Mouse (Mus musculus): ENCODE results near the gene Fabp6. TPM values are rescaled to one million over a fixed set of nuclear protein-coding genes. Genes with fewer than 3 reads are reported as not detected.

Gene Fabp6
- polyA plus RNA-seq, 1 experiment from 2014 or later: not detected

DNA sequence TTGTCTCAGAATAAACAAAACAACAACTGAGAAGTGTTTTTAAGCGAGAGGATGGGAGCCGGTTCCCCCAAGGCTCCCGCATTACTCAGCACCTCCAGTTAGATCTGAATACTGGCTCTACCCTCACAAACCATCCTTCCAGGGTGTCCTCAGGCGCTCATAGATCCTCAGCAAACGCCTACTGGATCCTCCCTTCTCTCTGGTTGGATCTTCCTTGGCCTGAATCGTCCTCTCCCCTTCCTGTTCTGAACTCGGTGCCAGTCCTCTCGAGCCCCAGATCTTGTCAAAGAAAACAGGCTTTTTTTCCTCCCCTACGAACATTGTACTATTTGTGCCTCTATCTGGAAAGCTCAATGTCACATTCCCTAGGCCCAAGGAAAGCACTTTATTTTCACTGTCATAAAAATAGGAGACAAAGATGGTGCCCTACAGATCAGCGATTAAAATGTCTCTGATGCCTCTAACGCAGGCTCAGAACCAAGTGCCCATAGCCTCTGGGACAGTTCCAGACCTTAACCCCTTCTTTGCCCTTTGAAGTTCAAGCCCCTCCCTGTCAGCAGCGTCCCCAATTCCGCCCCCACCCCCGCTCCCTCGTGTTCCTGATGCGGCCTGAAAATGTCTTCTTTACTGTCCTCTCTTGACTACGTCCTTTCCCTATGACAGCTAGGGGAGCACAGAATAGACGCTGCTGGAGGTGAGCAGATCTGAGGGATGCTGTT is 25.7 kb upstream of the Fabp6 start:
- peak overlapping the region; percentile 14; the same call in 1 of the 2 replicates for H3K4me3 ChIP-seq (ENCODE audit: low read length)
- H3K9me3 ChIP-seq (ENCODE audit: control insufficient read depth, low read length): no peaks in the 10 kb centered on the region
- H3K36me3 ChIP-seq (ENCODE audit: control insufficient read depth, insufficient read depth, low read length): no peaks in the 10 kb centered on the region
- H3K4me1 ChIP-seq (ENCODE audit: control insufficient read depth, insufficient read depth, low read depth, low read length): peaks cover 13% of the 10 kb centered on the region
- WGBS: 35% methylated on average over 18 of the region's 18 CpGs
- peak overlapping the region; percentile 60 for H3K9ac ChIP-seq (ENCODE audit: low read depth, low read length)
- peak overlapping the region; percentile 37 for H3K27ac ChIP-seq (ENCODE audit: low read depth, low read length)
- peak; percentile 25 for ATAC-seq
- H3K4me2 ChIP-seq (ENCODE audit: low read length): peak overlapping the region; percentile 57
- H3K27me3 ChIP-seq (replicated peaks; ENCODE audit: control insufficient read depth, insufficient read depth, low read length): no peaks in the 10 kb centered on the region; the same call in 1 of the 2 replicates

DNA sequence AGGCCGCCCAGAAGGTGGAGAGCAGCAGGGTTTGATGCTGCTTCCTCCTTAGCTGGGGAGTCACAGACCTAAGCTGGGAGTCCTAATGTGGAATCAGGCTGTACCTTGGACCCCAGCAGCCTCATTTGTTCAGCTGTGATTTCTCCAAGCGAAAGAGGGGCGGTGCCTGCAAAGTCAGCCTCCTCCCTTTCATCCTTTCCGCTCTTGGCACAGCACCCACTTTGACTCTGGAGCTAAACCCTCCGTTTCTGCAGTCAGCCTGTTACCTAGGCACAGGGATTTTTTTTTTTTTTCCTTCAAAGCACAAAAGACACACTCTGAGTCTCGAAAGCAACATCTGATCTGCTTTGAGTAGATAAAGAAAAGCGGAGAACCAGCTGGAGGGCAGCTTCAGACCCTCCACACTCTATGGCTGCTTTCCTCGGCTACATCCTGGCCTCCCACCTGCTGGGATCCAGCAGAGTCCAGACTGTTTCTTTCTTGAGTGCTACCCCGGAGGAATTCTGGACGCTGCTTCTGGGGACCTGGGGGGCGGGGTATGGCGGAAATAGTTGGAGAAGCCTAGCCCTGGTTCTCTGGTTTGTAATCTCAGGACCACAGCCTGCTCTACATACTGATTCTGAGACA is 25.1 kb upstream of the Fabp6 start:
- ATAC-seq: peak; percentile 73
- Histone ChIP-seq H3K27ac (ENCODE audit: low read depth, low read length) (peak overlapping the region; percentile 37), H3K4me2 (ENCODE audit: low read length) (peak overlapping the region; percentile 57), H3K36me3 (ENCODE audit: control insufficient read depth, insufficient read depth, low read length) (no peaks in the 10 kb centered on the region), H3K27me3 (replicated peaks; ENCODE audit: control insufficient read depth, insufficient read depth, low read length) (no peaks in the 10 kb centered on the region; the same call in 1 of the 2 replicates), H3K4me3 (ENCODE audit: low read length) (peak overlapping the region; percentile 14), H3K4me1 (ENCODE audit: control insufficient read depth, insufficient read depth, low read depth, low read length) (peaks cover 13% of the 10 kb centered on the region), H3K9ac (ENCODE audit: low read depth, low read length) (peak overlapping the region; percentile 60), H3K9me3 (ENCODE audit: control insufficient read depth, low read length) (no peaks in the 10 kb centered on the region)
- 7% methylated on average over 12 of the region's 12 CpGs for WGBS

DNA sequence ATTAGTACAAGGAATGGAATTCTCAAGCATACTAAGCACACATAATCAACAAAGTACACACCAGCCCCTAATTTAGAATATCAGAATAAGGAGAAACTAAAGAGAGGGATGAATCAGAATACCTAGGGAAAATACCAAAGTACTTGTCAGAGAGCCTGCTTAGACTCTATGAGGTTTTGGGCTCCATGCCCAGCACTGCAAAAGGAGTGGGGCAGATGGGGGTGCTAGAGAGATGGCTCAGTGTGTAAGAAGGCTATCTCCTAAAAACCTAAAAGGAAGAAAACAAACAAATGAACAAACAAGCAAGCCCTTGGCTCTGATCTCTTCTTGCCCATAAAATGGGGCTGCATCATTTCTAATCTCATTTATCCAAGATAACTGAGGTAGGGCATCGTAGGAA is 23.0 kb upstream of the Fabp6 start:
- no peak for ATAC-seq
- Histone ChIP-seq H3K27ac (ENCODE audit: low read depth, low read length) (no peak overlapping the region), H3K9ac (ENCODE audit: low read depth, low read length) (no peak overlapping the region), H3K36me3 (ENCODE audit: control insufficient read depth, insufficient read depth, low read length) (no peaks in the 10 kb centered on the region), H3K4me2 (ENCODE audit: low read length) (no peak overlapping the region), H3K4me1 (ENCODE audit: control insufficient read depth, insufficient read depth, low read depth, low read length) (peaks cover 13% of the 10 kb centered on the region), H3K9me3 (ENCODE audit: control insufficient read depth, low read length) (no peaks in the 10 kb centered on the region), H3K27me3 (replicated peaks; ENCODE audit: control insufficient read depth, insufficient read depth, low read length) (no peaks in the 10 kb centered on the region), H3K4me3 (ENCODE audit: low read length) (no peak overlapping the region)
- WGBS: 88% methylated on average over 1 of the region's 1 CpGs

DNA sequence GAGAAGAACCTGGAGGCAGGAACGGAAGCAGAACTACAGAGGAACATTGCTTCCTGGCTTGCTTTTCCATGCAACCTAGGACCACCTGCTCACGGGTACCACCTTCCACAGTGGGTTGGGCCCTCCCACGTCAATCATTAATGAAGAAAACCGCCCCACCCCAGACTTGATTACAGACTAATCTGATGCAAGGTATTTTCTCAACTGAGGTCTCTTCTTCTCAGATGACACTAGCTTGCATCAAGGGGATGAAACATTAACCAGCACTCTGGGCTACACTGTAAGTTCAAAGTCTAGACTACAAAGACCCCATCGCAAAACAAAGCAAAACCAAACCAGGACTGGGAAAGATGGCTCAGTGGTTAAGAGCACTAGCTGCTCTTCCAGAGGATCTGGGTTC is 20.4 kb upstream of the Fabp6 start:
- no peaks in the 10 kb centered on the region for H3K9me3 ChIP-seq (ENCODE audit: control insufficient read depth, low read length)
- H3K4me1 ChIP-seq (ENCODE audit: control insufficient read depth, insufficient read depth, low read depth, low read length): peaks cover 11% of the 10 kb centered on the region
- 88% methylated on average over 5 of the region's 5 CpGs for WGBS
- H3K27ac ChIP-seq (ENCODE audit: low read depth, low read length): no peak overlapping the region
- H3K36me3 ChIP-seq (ENCODE audit: control insufficient read depth, insufficient read depth, low read length): no peaks in the 10 kb centered on the region
- no peak overlapping the region for H3K9ac ChIP-seq (ENCODE audit: low read depth, low read length)
- H3K27me3 ChIP-seq (replicated peaks; ENCODE audit: control insufficient read depth, insufficient read depth, low read length): no peaks in the 10 kb centered on the region
- no peak overlapping the region for H3K4me2 ChIP-seq (ENCODE audit: low read length)
- no peak overlapping the region for H3K4me3 ChIP-seq (ENCODE audit: low read length)
- no peak for ATAC-seq

DNA sequence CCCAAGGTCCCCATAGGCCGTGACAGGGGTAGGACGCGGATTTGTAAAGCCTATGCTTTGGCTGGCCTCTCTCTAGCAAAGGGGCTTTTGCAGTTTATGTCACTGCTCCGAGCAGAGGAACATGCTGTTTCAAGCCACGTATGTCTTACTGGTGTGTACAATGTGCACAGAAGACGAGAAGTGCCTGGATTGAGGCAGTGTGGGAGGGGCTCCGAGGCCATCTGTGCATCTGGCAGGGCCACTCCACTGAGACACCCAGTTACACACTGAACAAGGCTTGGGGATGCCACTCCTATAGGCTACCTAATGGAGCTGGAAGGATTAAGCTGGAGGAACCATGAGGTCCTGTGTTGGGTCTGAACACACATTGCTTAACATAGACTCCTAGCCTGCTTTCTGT is 17.1 kb upstream of the Fabp6 start:
- Histone ChIP-seq H3K36me3 (ENCODE audit: control insufficient read depth, insufficient read depth, low read length) (no peaks in the 10 kb centered on the region), H3K9ac (ENCODE audit: low read depth, low read length) (no peak overlapping the region), H3K9me3 (ENCODE audit: control insufficient read depth, low read length) (no peaks in the 10 kb centered on the region), H3K4me1 (ENCODE audit: control insufficient read depth, insufficient read depth, low read depth, low read length) (peaks cover 2% of the 10 kb centered on the region; the same call in 1 of the 2 replicates), H3K27me3 (replicated peaks; ENCODE audit: control insufficient read depth, insufficient read depth, low read length) (no peaks in the 10 kb centered on the region), H3K4me2 (ENCODE audit: low read length) (no peak overlapping the region), H3K4me3 (ENCODE audit: low read length) (no peak overlapping the region), H3K27ac (ENCODE audit: low read depth, low read length) (no peak overlapping the region)
- WGBS: 37% methylated on average over 7 of the region's 7 CpGs
- peak; percentile 74 for ATAC-seq

DNA sequence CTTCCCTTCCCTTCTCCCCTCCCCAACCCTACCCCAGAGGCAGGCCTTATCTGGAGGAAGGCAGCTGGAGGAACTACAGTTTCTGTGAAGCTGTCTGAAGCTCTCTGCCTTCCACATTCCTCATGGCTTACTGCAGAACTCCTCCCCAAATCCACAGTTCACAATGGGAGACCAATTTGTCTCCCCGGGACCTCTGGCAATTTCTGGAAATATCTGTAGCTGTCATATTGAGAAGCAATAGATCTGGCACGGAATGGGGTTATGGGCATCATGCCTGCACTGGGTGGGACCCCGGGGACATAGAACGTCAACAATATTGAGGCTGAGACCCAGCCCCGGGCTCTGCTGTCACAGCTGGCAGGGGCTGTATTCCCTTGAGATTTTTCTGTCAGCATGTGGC is 16.6 kb upstream of the Fabp6 start:
- no peaks in the 10 kb centered on the region for H3K36me3 ChIP-seq (ENCODE audit: control insufficient read depth, insufficient read depth, low read length)
- 25% methylated on average over 5 of the region's 5 CpGs for WGBS
- H3K9me3 ChIP-seq (ENCODE audit: control insufficient read depth, low read length): no peaks in the 10 kb centered on the region
- H3K4me2 ChIP-seq (ENCODE audit: low read length): no peak overlapping the region
- ATAC-seq: peak; percentile 38
- peaks cover 4% of the 10 kb centered on the region; the same call in 1 of the 2 replicates for H3K4me1 ChIP-seq (ENCODE audit: control insufficient read depth, insufficient read depth, low read depth, low read length)
- no peak overlapping the region for H3K27ac ChIP-seq (ENCODE audit: low read depth, low read length)
- H3K27me3 ChIP-seq (replicated peaks; ENCODE audit: control insufficient read depth, insufficient read depth, low read length): no peaks in the 10 kb centered on the region
- H3K9ac ChIP-seq (ENCODE audit: low read depth, low read length): no peak overlapping the region
- H3K4me3 ChIP-seq (ENCODE audit: low read length): no peak overlapping the region

DNA sequence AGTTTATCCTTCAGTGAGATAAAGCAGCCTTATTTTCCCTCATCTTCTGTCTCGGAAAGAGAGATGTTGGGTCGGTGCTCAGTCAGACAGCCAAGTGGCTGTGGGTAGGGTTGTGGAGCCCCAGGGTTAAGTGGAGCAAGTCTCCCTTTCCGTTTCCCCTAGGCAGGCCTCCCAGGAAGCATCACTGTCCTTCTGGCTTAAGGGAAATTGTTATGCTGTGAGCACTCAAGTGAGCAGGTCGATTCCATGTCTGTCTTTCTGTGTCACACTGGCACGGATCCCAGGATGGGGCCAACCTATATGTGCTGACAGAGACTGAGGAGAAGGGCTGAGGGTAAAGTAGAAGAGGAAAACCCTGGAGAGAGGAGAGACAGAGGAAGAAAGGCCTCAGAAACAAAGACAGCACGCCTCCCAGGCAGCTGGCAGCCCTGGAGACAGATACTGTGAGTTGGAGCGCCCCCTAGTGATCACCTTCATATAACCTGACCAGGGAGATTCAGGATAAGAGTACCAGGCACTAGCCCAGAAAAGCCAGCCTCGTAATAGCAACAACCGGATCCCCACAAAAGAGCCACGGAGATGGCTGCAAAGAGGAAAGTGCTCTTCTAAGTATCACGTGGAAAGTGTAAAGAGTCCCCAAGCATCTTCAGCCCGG is 11.6 kb upstream of the Fabp6 start:
- Histone ChIP-seq H3K9ac (ENCODE audit: low read depth, low read length) (peak overlapping the region; percentile 51), H3K4me3 (ENCODE audit: low read length) (no peak overlapping the region), H3K9me3 (ENCODE audit: control insufficient read depth, low read length) (no peaks in the 10 kb centered on the region), H3K4me1 (ENCODE audit: control insufficient read depth, insufficient read depth, low read depth, low read length) (peaks cover 5% of the 10 kb centered on the region; the same call in 1 of the 2 replicates), H3K27ac (ENCODE audit: low read depth, low read length) (peak overlapping the region; percentile 74), H3K27me3 (replicated peaks; ENCODE audit: control insufficient read depth, insufficient read depth, low read length) (no peaks in the 10 kb centered on the region), H3K4me2 (ENCODE audit: low read length) (no peak overlapping the region), H3K36me3 (ENCODE audit: control insufficient read depth, insufficient read depth, low read length) (no peaks in the 10 kb centered on the region)
- 18% methylated on average over 12 of the region's 12 CpGs for WGBS
- ATAC-seq: peak; percentile 80

DNA sequence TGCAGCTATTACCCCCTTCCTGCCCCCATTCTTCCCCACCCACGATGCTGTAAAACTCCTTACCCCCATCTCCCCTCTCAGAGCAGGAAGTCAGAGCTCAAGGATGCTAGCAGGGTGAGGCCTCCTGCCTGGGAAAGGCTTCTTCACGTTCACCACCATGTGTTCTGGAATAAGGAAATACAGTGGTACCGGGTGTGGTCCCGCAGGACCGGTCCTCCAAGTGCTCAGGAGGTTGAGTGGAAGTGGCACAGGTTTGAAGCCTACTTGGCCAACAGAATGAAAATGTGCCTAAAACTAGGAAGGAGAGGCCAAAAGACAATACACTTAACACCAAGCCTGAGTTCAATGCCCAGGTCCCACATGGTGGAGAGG is 9.3 kb upstream of the Fabp6 start:
- H3K4me1 ChIP-seq (ENCODE audit: control insufficient read depth, insufficient read depth, low read depth, low read length): peaks cover 4% of the 10 kb centered on the region; the same call in 1 of the 2 replicates
- WGBS: 79% methylated on average over 5 of the region's 5 CpGs
- no peak for ATAC-seq

DNA sequence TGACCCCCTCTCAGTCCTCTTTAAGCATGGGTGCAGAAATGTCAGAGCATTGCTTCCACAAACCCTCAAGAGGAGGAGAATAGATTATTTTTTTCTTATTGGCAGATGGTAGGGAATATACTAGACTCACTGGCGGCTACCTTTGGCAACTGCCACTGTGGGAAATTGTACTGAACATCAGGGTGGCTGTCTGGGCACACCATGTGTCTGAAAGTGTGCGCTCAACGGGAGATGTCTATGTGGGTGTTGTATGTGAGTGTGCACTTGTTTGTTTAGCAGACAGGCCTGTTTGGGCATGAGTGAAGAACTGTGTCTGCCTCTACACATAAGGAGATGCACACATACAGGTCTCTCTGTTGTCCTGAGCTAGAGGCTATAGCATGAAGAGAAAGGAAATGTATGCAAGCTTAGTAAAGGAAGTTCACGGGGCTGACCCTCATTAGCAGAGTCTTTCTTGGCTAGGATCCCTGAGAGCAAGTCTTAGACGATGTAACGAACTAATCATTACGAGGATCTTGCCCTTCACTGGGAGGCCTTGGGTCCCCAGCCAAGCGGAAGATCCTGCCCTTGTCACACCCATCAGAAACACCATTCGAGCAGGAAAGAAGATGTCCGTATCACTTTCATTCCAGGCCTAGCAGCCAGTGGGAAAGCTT is 8.8 kb upstream of the Fabp6 start:
- no peak overlapping the region for H3K9ac ChIP-seq (ENCODE audit: low read depth, low read length)
- H3K4me3 ChIP-seq (ENCODE audit: low read length): no peak overlapping the region
- no peak for ATAC-seq
- H3K4me1 ChIP-seq (ENCODE audit: control insufficient read depth, insufficient read depth, low read depth, low read length): peaks cover 4% of the 10 kb centered on the region; the same call in 1 of the 2 replicates
- H3K4me2 ChIP-seq (ENCODE audit: low read length): no peak overlapping the region
- no peaks in the 10 kb centered on the region for H3K27me3 ChIP-seq (replicated peaks; ENCODE audit: control insufficient read depth, insufficient read depth, low read length)
- H3K9me3 ChIP-seq (ENCODE audit: control insufficient read depth, low read length): no peaks in the 10 kb centered on the region
- no peaks in the 10 kb centered on the region for H3K36me3 ChIP-seq (ENCODE audit: control insufficient read depth, insufficient read depth, low read length)
- 55% methylated on average over 10 of the region's 10 CpGs for WGBS
- H3K27ac ChIP-seq (ENCODE audit: low read depth, low read length): no peak overlapping the region

More for the DNA sequence above, 9.3 kb upstream of the Fabp6 start:
- Histone ChIP-seq H3K9me3 (ENCODE audit: control insufficient read depth, low read length) (no peaks in the 10 kb centered on the region), H3K4me2 (ENCODE audit: low read length) (no peak overlapping the region), H3K27ac (ENCODE audit: low read depth, low read length) (no peak overlapping the region), H3K36me3 (ENCODE audit: control insufficient read depth, insufficient read depth, low read length) (no peaks in the 10 kb centered on the region), H3K9ac (ENCODE audit: low read depth, low read length) (no peak overlapping the region), H3K4me3 (ENCODE audit: low read length) (no peak overlapping the region), H3K27me3 (replicated peaks; ENCODE audit: control insufficient read depth, insufficient read depth, low read length) (no peaks in the 10 kb centered on the region)

Data from hindbrain, embryonic 16.5 days (tissue).